In genomic region chr12:51147963-51148362, GRCm38 (mm10) we compare ENCODE assay signal across 29 mouse cellular contexts.
DNase-seq lines count a peak whose midpoint lies in the region; ATAC-seq and TF ChIP-seq lines count a peak whose summit lies in the region.
"Had no signal": no experiment of that assay in that cellular context is flagged by ENCODE, and none has a peak within 500 bp of the region (broad histone marks: within the 10 kb centered on the region; RNA-seq: fewer than 3 reads in every experiment).

No protein-coding gene starts in this region.

- no peak overlapping the region for H3K27ac ChIP-seq in kidney, postnatal 0 days
- H3K27ac ChIP-seq in lung, embryonic 15.5 days = no peak overlapping the region
- H3K27ac ChIP-seq: embryonic facial prominence, embryonic 12.5 days; embryonic facial prominence, embryonic 15.5 days; forebrain, embryonic 15.5 days; gastrocnemius, adult 2 months; hindbrain, embryonic 10.5 days; hindbrain, embryonic 13.5 days had no signal

- H3K9me3 ChIP-seq in kidney, postnatal 0 days (replicated peaks; ENCODE audit: low read length) = no peaks in the 10 kb centered on the region
- H3K9me3 ChIP-seq in lung, embryonic 15.5 days = no peaks in the 10 kb centered on the region
- H3K9me3 ChIP-seq: embryonic facial prominence, embryonic 12.5 days; embryonic facial prominence, embryonic 15.5 days; forebrain, embryonic 15.5 days; G1E; hindbrain, embryonic 10.5 days; hindbrain, embryonic 13.5 days had no signal

- intact Hi-C loops in heart, postnatal 25 days (cut with DNase I) = no loop called here

- WGBS in kidney, postnatal 0 days = 40% methylated on average over 8 of the region's 8 CpGs
- 41% methylated on average over 8 of the region's 8 CpGs for WGBS in lung, embryonic 15.5 days

- H3K36me3 ChIP-seq in kidney, postnatal 0 days (ENCODE audit: insufficient read depth, low read length) = no peaks in the 10 kb centered on the region
- no peaks in the 10 kb centered on the region for H3K36me3 ChIP-seq in lung, embryonic 15.5 days
- H3K36me3 ChIP-seq: embryonic facial prominence, embryonic 12.5 days; embryonic facial prominence, embryonic 15.5 days; forebrain, embryonic 15.5 days; G1E; hindbrain, embryonic 10.5 days; hindbrain, embryonic 13.5 days had no signal

- H3K4me3 ChIP-seq in kidney, postnatal 0 days (replicated peaks; ENCODE audit: low read depth, low read length) = no peak overlapping the region
- no peak overlapping the region for H3K4me3 ChIP-seq in lung, embryonic 15.5 days
- H3K4me3 ChIP-seq: embryonic facial prominence, embryonic 12.5 days; embryonic facial prominence, embryonic 15.5 days; forebrain, embryonic 15.5 days; gastrocnemius, adult 2 months; hindbrain, embryonic 10.5 days; hindbrain, embryonic 13.5 days had no signal

- no peak overlapping the region for H3K9ac ChIP-seq in kidney, postnatal 0 days (ENCODE audit: low read depth, low read length)
- no peak overlapping the region for H3K9ac ChIP-seq in lung, embryonic 15.5 days
- H3K9ac ChIP-seq: embryonic facial prominence, embryonic 12.5 days; embryonic facial prominence, embryonic 15.5 days; forebrain, embryonic 15.5 days; hindbrain, embryonic 13.5 days had no signal

- no peak overlapping the region for H3K4me2 ChIP-seq in kidney, postnatal 0 days (ENCODE audit: low read length)
- peak overlapping the region; percentile 25; the same call in 1 of the 2 replicates for H3K4me2 ChIP-seq in lung, embryonic 15.5 days
- H3K4me2 ChIP-seq: embryonic facial prominence, embryonic 12.5 days; embryonic facial prominence, embryonic 15.5 days; forebrain, embryonic 15.5 days; heart, embryonic 11.5 days; hindbrain, embryonic 13.5 days had no signal

- ATAC-seq in kidney, postnatal 0 days (replicated peaks; ENCODE audit: low FRiP score, low read depth) = no peak
- ATAC-seq in lung, embryonic 15.5 days (ENCODE audit: borderline replicate concordance, extremely low read depth, low FRiP score, low TSS enrichment) = no peak; the same call in 1 of the 2 replicates
- ATAC-seq: forebrain, embryonic 15.5 days; hindbrain, embryonic 16.5 days; Patski had no signal

- no peaks in the 10 kb centered on the region for H3K27me3 ChIP-seq in kidney, postnatal 0 days (ENCODE audit: insufficient read depth, low read length)
- no peaks in the 10 kb centered on the region for H3K27me3 ChIP-seq in lung, embryonic 15.5 days
- H3K27me3 ChIP-seq: CH12.LX; embryonic facial prominence, embryonic 12.5 days; embryonic facial prominence, embryonic 15.5 days; forebrain, embryonic 15.5 days; hindbrain, embryonic 13.5 days had no signal

- no peak for TF ChIP-seq CTCF in kidney, postnatal 0 days (IDR thresholded peaks at IDR 0.05; ENCODE audit: low read depth)

- no peaks in the 10 kb centered on the region for H3K4me1 ChIP-seq in kidney, postnatal 0 days (replicated peaks; ENCODE audit: insufficient read depth, low read length)
- H3K4me1 ChIP-seq in lung, embryonic 15.5 days = no peaks in the 10 kb centered on the region
- H3K4me1 ChIP-seq: embryonic facial prominence, embryonic 12.5 days; embryonic facial prominence, embryonic 15.5 days; forebrain, embryonic 15.5 days; hindbrain, embryonic 10.5 days; hindbrain, embryonic 13.5 days had no signal

- DNase-seq in kidney, postnatal 0 days (ENCODE audit: low spot score) = peak; percentile 14
- DNase-seq in kidney, adult 11 months = no peak
- no peak for DNase-seq in lung, adult 18-20 months
- peak; percentile 4 for DNase-seq in lung, postnatal 14 days
- DNase-seq in lung, postnatal 4 days = no peak
- peak; percentile 28 for DNase-seq in brain, adult 2 months (ENCODE audit: low read depth, low spot score)
- no peak for DNase-seq in heart, postnatal 25 days (ENCODE audit: low spot score)
- DNase-seq: adrenal gland, postnatal 10 days; adrenal gland, postnatal 36 days; B cell, adult 2 months; cerebellum, adult 11 months; cerebellum, adult 2 months; cerebellum, adult 9-11 months; cerebellum, postnatal 25 days; gastrocnemius, adult 2 months; gastrocnemius, postnatal 14 days; heart, adult 11 months; heart, postnatal 36 days had no signal

Comparison
In these comparisons a context has a peak if more than half of its experiments do, and no peak if none do; other contexts are left out.
1. DNase-seq: peak in kidney, postnatal 0 days (single experiment), lung, postnatal 14 days (single experiment) and brain, adult 2 months (single experiment); none in kidney, adult 11 months (single experiment), lung, adult 18-20 months (0 of 2), lung, postnatal 4 days (0 of 2) and heart, postnatal 25 days (single experiment).